Mouse (Mus musculus) hindbrain, embryonic 10.5 days (tissue): ENCODE results near the gene Ankrd36. TPM values are rescaled to one million over a fixed set of nuclear protein-coding genes. Genes with fewer than 3 reads are reported as not detected.
A peak's percentile ranks its signal among the peaks of the same experiment; 100 is the strongest.

Experiments
- DNase-seq: peaks from one replicate; pipeline ENCODE4 v3.0.0-alpha.2; 2017; ENCODE audit warnings: low spot score
- H3K27ac ChIP-seq: fragments of 300-500 bp; sonication (generic); 2 replicates; pipeline ENCODE4 v1.5.1; 2016; ENCODE audit warnings: mild to moderate bottlenecking, moderate library complexity
- H3K27me3 ChIP-seq: fragments of 300-500 bp; sonication (generic); 2 replicates; pipeline ENCODE4 v1.6.1; 2016; ENCODE audit warnings: mild to moderate bottlenecking; ENCODE audit not compliant: poor library complexity, insufficient read depth, severe bottlenecking
- H3K36me3 ChIP-seq: fragments of 300-500 bp; sonication (generic); 2 replicates; pipeline ENCODE4 v1.6.1; 2016; ENCODE audit warnings: mild to moderate bottlenecking, moderate library complexity
- H3K4me1 ChIP-seq: fragments of 300-500 bp; sonication (generic); replicated peaks from 2 replicates; pipeline ENCODE4 v1.6.1; 2016; ENCODE audit warnings: mild to moderate bottlenecking
- H3K4me3 ChIP-seq: fragments of 300-500 bp; sonication (generic); 2 replicates; pipeline ENCODE4 v1.5.1; 2016; ENCODE audit warnings: mild to moderate bottlenecking, moderate library complexity
- H3K9me3 ChIP-seq: fragments of 300-500 bp; sonication (generic); 2 replicates; pipeline ENCODE4 v1.6.1; 2016; ENCODE audit warnings: mild to moderate bottlenecking, moderate library complexity
- WGBS: fragments of 180-500 bp; shearing (Covaris S2); methylation state at CpG from one replicate; pipeline ENCODE4 v1.1.7; 2016; 5-methylcytosine and 5-hydroxymethylcytosine counted together
- polyA plus RNA-seq: library from polyadenylated mRNA; unstranded; fragments of >200 nt; fragmentation: Nextera tagmentation; extraction: Ambion mirVana; gene quantifications from 2 replicates; pipeline ENCODE4 v1.2.1, GENCODE M21; 2016

The Ankrd36 gene
- polyA plus RNA-seq, 1 experiment from 2014 or later: not detected

GRCm38 (mm10) chr11:5703341-5703740, 133.9 kb downstream of the Ankrd36 start:
- DNase-seq: no peak
- H3K27ac ChIP-seq: no peak overlapping the region
- peaks cover 32% of the 10 kb centered on the region for H3K36me3 ChIP-seq
- H3K4me3 ChIP-seq: no peak overlapping the region
- no peaks in the 10 kb centered on the region for H3K27me3 ChIP-seq
- peaks cover 21% of the 10 kb centered on the region for H3K4me1 ChIP-seq
- no peaks in the 10 kb centered on the region for H3K9me3 ChIP-seq
- 97% methylated on average over 1 of the region's 1 CpGs for WGBS

- no peak for DNase-seq
- no peaks in the 10 kb centered on the region for H3K27me3 ChIP-seq
- WGBS: 96% methylated on average over 9 of the region's 9 CpGs
- H3K36me3 ChIP-seq: peaks cover 32% of the 10 kb centered on the region
- peaks cover 21% of the 10 kb centered on the region for H3K4me1 ChIP-seq
- H3K4me3 ChIP-seq: peak overlapping the region; percentile 99; the same call in 1 of the 2 replicates
- H3K9me3 ChIP-seq: no peaks in the 10 kb centered on the region
- H3K27ac ChIP-seq: no peak overlapping the region
Measured at GRCm38 (mm10) chr11:5705972-5706371, 136.5 kb downstream of the Ankrd36 start.

GRCm38 (mm10) chr11:5706874-5707529, 137.5 kb downstream of the Ankrd36 start:
- WGBS: 2% methylated on average over 43 of the region's 43 CpGs
- Histone ChIP-seq H3K27me3 (no peaks in the 10 kb centered on the region), H3K27ac (peak overlapping the region; percentile 96), H3K36me3 (peaks cover 32% of the 10 kb centered on the region), H3K4me3 (peak overlapping the region; percentile 99), H3K9me3 (no peaks in the 10 kb centered on the region), H3K4me1 (peaks cover 21% of the 10 kb centered on the region)
- DNase-seq: no peak

- 19% methylated on average over 49 of the region's 50 CpGs for WGBS
- Histone ChIP-seq H3K27me3 (no peaks in the 10 kb centered on the region), H3K27ac (peak overlapping the region; percentile 96), H3K9me3 (no peaks in the 10 kb centered on the region), H3K4me1 (peaks cover 21% of the 10 kb centered on the region), H3K4me3 (peak overlapping the region; percentile 99), H3K36me3 (peaks cover 29% of the 10 kb centered on the region)
- DNase-seq: peak; percentile 93
Measured at GRCm38 (mm10) chr11:5707530-5708353, 138.3 kb downstream of the Ankrd36 start.

- Histone ChIP-seq H3K9me3 (no peaks in the 10 kb centered on the region), H3K27me3 (no peaks in the 10 kb centered on the region), H3K27ac (no peak overlapping the region), H3K4me1 (no peaks in the 10 kb centered on the region), H3K4me3 (no peak overlapping the region), H3K36me3 (peaks cover 45% of the 10 kb centered on the region)
- DNase-seq: no peak
- WGBS: 93% methylated on average over 9 of the region's 9 CpGs
Measured at GRCm38 (mm10) chr11:5715179-5715578, 145.7 kb downstream of the Ankrd36 start.

GRCm38 (mm10) chr11:5715630-5716105, 146.2 kb downstream of the Ankrd36 start, which contains the start of gene Mrps24:
Mrps24 (minus strand) TSS chr11:5715680.
- Histone ChIP-seq H3K4me1 (no peaks in the 10 kb centered on the region), H3K36me3 (peaks cover 45% of the 10 kb centered on the region), H3K4me3 (no peak within 1 kb of the TSS), H3K27me3 (no peaks in the 10 kb centered on the region), H3K9me3 (no peaks in the 10 kb centered on the region), H3K27ac (no peak within 1 kb of the TSS)
- no peak for DNase-seq
- 80% methylated on average over 14 of the region's 14 CpGs for WGBS

- DNase-seq: no peak
- Histone ChIP-seq H3K9me3 (no peaks in the 10 kb centered on the region), H3K27me3 (no peaks in the 10 kb centered on the region), H3K36me3 (peaks cover 45% of the 10 kb centered on the region), H3K27ac (no peak overlapping the region), H3K4me3 (no peak overlapping the region), H3K4me1 (no peaks in the 10 kb centered on the region)
- WGBS: 92% methylated on average over 11 of the region's 11 CpGs
Measured at GRCm38 (mm10) chr11:5716246-5716645, 146.8 kb downstream of the Ankrd36 start.

GRCm38 (mm10) chr11:5716938-5717705, 147.6 kb downstream of the Ankrd36 start:
- Histone ChIP-seq H3K27ac (no peak overlapping the region), H3K36me3 (peaks cover 50% of the 10 kb centered on the region), H3K27me3 (no peaks in the 10 kb centered on the region), H3K4me3 (no peak overlapping the region), H3K4me1 (no peaks in the 10 kb centered on the region), H3K9me3 (no peaks in the 10 kb centered on the region)
- 94% methylated on average over 34 of the region's 34 CpGs for WGBS
- no peak for DNase-seq

- DNase-seq: no peak
- 95% methylated on average over 12 of the region's 12 CpGs for WGBS
- Histone ChIP-seq H3K4me1 (no peaks in the 10 kb centered on the region), H3K36me3 (peaks cover 55% of the 10 kb centered on the region), H3K4me3 (no peak overlapping the region), H3K27me3 (no peaks in the 10 kb centered on the region), H3K27ac (no peak overlapping the region), H3K9me3 (no peaks in the 10 kb centered on the region)
Measured at GRCm38 (mm10) chr11:5718611-5719354, 149.3 kb downstream of the Ankrd36 start.

- no peak for DNase-seq
- Histone ChIP-seq H3K4me1 (peaks cover 17% of the 10 kb centered on the region), H3K27me3 (no peaks in the 10 kb centered on the region), H3K27ac (no peak overlapping the region), H3K36me3 (0 out of 2 replicates have a peak, but pooled peaks cover 4% of the 10 kb centered on the region), H3K4me3 (no peak overlapping the region), H3K9me3 (no peaks in the 10 kb centered on the region)
- WGBS: 91% methylated on average over 9 of the region's 9 CpGs
Measured at GRCm38 (mm10) chr11:5729582-5729981, 160.1 kb downstream of the Ankrd36 start.

- 77% methylated on average over 5 of the region's 5 CpGs for WGBS
- no peak overlapping the region for H3K4me3 ChIP-seq
- no peaks in the 10 kb centered on the region for H3K27me3 ChIP-seq
- peak; percentile 16 for DNase-seq
- H3K9me3 ChIP-seq: no peaks in the 10 kb centered on the region
- no peak overlapping the region; the same call in 1 of the 2 replicates for H3K27ac ChIP-seq
- no peaks in the 10 kb centered on the region for H3K36me3 ChIP-seq
- H3K4me1 ChIP-seq: peaks cover 17% of the 10 kb centered on the region
Measured at GRCm38 (mm10) chr11:5732401-5732800, 162.9 kb downstream of the Ankrd36 start.

GRCm38 (mm10) chr11:5734323-5734722, 164.8 kb downstream of the Ankrd36 start:
- H3K4me1 ChIP-seq: peaks cover 11% of the 10 kb centered on the region
- H3K4me3 ChIP-seq: no peak overlapping the region
- no peak overlapping the region for H3K27ac ChIP-seq
- no peaks in the 10 kb centered on the region for H3K27me3 ChIP-seq
- H3K9me3 ChIP-seq: no peaks in the 10 kb centered on the region
- H3K36me3 ChIP-seq: no peaks in the 10 kb centered on the region
- no peak for DNase-seq
- 93% methylated on average over 4 of the region's 4 CpGs for WGBS
